Mouse (Mus musculus) small intestine, adult 2 months (tissue): Measurements from ENCODE around the gene Tardbp. TPM values are rescaled to one million over a fixed set of nuclear protein-coding genes. Genes with fewer than 3 reads are reported as not detected.
A peak's percentile ranks its signal among the peaks of the same experiment; 100 is the strongest.

ENCODE experiments used
- H3K27ac ChIP-seq: fragments of 200-500 bp; 2 replicates; pipeline ENCODE4 v1.5.1; 2012; ENCODE audit warnings: low read depth, low read length, control low read depth, inconsistent platforms; ENCODE audit not compliant: insufficient read depth
- H3K27me3 ChIP-seq: fragments of 200-500 bp; 2 replicates; pipeline ENCODE4 v1.6.1; 2012; ENCODE audit warnings: mild to moderate bottlenecking, moderate library complexity, low read length, inconsistent platforms; ENCODE audit not compliant: control insufficient read depth, insufficient read depth
- H3K36me3 ChIP-seq: fragments of 200-500 bp; 2 replicates; pipeline ENCODE4 v1.6.1; 2012; ENCODE audit warnings: mild to moderate bottlenecking, low read length, control low read depth, inconsistent platforms; ENCODE audit not compliant: control insufficient read depth, insufficient read depth
- H3K4me1 ChIP-seq: fragments of 200-500 bp; 2 replicates; pipeline ENCODE4 v1.6.1; 2012; ENCODE audit warnings: low read length, inconsistent platforms, mixed read lengths; ENCODE audit not compliant: control insufficient read depth, insufficient read depth, insufficient read length
- H3K4me3 ChIP-seq: fragments of 200-500 bp; 2 replicates; pipeline ENCODE4 v1.5.1; 2012; ENCODE audit warnings: low read depth, mild to moderate bottlenecking, control low read depth, inconsistent platforms, low read length, moderate library complexity
- CTCF ChIP-seq: fragments of 200-500 bp; IDR thresholded peaks from 2 replicates; pipeline ENCODE4 v1.5.1; 2012; ENCODE audit warnings: low read depth, mild to moderate bottlenecking, control low read depth, inconsistent platforms, low read length, moderate library complexity, mixed read lengths; ENCODE audit not compliant: insufficient replicate concordance, insufficient read length; ENCODE audit errors: extremely low read depth
- POLR2A ChIP-seq: fragments of 200-500 bp; IDR thresholded peaks from 2 replicates; pipeline ENCODE4 v1.6.1; 2012; ENCODE audit warnings: low read depth, mild to moderate bottlenecking, control low read depth, inconsistent platforms, low read length, moderate library complexity
- WGBS: fragments of 180-500 bp; shearing (Covaris S2); methylation state at CpG from one replicate; pipeline ENCODE4 v1.1.7; 2018; 5-methylcytosine and 5-hydroxymethylcytosine counted together
- polyA plus RNA-seq: library from polyadenylated mRNA; depleted of rRNA; stranded (reverse); fragments of >200 nt; gene quantifications from 2 replicates; pipeline ENCODE4 v1.2.3, GENCODE M21; 2012

The Tardbp gene
- polyA plus RNA-seq, 1 experiment = 7.7 TPM

DNA sequence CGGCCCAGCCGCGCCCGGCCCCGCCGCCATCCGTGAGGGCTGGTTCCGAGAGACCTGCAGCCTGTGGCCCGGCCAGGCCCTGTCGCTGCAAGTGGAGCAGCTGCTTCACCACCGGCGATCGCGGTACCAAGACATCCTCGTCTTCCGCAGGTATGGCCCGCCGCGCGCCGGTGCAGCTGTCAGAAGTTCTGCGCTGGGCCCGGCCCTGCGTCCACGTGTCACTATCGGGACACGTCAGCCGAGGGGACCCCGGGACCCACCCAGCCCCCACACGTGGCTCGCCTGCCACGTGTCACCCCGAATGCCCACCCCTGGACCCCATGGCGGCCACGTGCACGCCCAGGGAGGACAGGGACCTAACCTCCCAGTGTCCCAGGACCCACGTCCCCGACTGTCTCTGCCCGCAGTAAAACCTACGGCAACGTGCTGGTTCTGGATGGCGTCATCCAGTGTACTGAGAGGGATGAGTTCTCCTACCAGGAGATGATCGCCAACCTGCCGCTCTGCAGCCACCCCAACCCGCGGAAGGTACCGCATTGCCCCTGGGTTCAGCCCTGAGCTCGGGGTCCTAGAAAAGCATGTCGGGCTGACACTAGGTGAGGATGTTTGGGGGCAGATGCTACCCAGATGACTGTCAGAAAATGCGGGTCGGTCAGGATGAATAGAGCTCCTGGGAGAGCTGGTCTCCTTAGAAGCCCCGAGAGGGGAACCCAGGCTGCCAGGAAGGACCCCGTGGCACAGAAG, 35.0 kb downstream of the Tardbp start:
- Histone ChIP-seq H3K27me3 (no peaks in the 10 kb centered on the region), H3K27ac (no peak overlapping the region), H3K4me1 (peaks cover 7% of the 10 kb centered on the region; the same call in 1 of the 2 replicates), H3K4me3 (peak overlapping the region; percentile 89), H3K36me3 (peaks cover 13% of the 10 kb centered on the region; the same call in 1 of the 2 replicates)
- 1% methylated on average over 53 of the region's 53 CpGs for WGBS
- no peak for TF ChIP-seq POLR2A
- TF ChIP-seq CTCF = no peak

DNA sequence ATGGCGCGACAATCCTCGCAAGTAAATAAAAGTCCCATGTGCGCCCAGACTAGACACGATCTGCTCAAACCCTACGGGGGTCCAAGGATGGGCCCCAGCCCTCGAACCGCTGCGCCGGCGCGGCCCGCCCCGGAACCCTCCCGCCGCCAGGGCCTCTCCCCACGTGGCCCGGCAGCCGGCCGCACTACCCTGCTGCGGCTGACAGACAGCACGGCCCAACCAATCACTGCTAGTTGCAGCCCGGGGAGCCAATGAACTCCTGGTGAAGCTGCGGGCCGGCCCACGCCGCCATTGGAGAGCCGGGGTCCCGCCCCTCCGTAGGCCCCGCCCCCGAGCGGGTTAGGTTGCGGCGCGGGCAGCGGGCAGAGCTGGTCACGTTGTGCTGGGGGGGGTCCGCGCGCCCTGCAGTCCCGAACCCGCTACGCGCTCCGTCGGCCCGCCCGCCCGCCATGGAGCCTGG, 35.6 kb downstream of the Tardbp start, which contains the start of gene Srm:
Gene Srm, plus strand, starts transcription at position 333 of the 460 bp plus-strand sequence.
- no peaks in the 10 kb centered on the region for H3K27me3 ChIP-seq
- H3K36me3 ChIP-seq = peaks cover 8% of the 10 kb centered on the region; the same call in 1 of the 2 replicates
- TF ChIP-seq POLR2A (no peak), CTCF (no peak)
- no peak within 1 kb of the TSS for H3K27ac ChIP-seq
- under 1% methylated on average over 49 of the region's 50 CpGs for WGBS
- H3K4me1 ChIP-seq = peaks cover 7% of the 10 kb centered on the region; the same call in 1 of the 2 replicates
- peak within 1 kb of the TSS; percentile 89 for H3K4me3 ChIP-seq

- H3K4me3 ChIP-seq = peak overlapping the region; percentile 67
- peaks cover 7% of the 10 kb centered on the region; the same call in 1 of the 2 replicates for H3K36me3 ChIP-seq
- H3K27ac ChIP-seq = no peak overlapping the region
- peaks cover 7% of the 10 kb centered on the region; the same call in 1 of the 2 replicates for H3K4me1 ChIP-seq
- H3K27me3 ChIP-seq = no peaks in the 10 kb centered on the region
- 2% methylated on average over 18 of the region's 18 CpGs for WGBS
- no peak for TF ChIP-seq CTCF
- no peak for TF ChIP-seq POLR2A
These were observed 36.2 kb downstream of the Tardbp start for GRCm38 (mm10) chr4:148590421-148591170.

GRCm38 (mm10) chr4:148589565-148589964, 37.3 kb downstream of the Tardbp start:
- Histone ChIP-seq H3K4me1 (peaks cover 7% of the 10 kb centered on the region; the same call in 1 of the 2 replicates), H3K27me3 (no peaks in the 10 kb centered on the region), H3K4me3 (0 out of 2 replicates have a peak overlapping the region, but pooled peaks have one; percentile 14), H3K27ac (no peak overlapping the region), H3K36me3 (peaks cover 1% of the 10 kb centered on the region; the same call in 1 of the 2 replicates)
- no peak for TF ChIP-seq POLR2A
- TF ChIP-seq CTCF = no peak
- 21% methylated on average over 8 of the region's 8 CpGs for WGBS

DNA sequence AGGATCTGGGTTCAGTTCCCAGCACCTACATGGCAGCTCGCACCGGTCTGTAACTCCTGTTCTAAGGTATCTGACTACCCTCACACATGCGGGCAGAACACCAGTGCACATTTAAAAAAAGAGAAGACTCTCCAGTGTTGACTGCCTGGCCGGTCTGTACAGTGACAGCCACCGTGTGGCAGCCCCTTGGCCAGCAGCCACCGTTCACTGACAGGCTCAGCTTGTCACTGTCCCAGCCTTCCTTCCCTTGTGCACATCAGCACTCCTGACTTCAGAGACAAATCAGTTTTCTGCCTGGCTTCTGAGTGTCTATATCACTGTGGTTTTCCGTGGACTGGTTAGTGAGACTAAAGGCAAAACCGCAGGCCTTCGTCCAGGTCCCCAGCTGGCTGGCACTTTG, 38.0 kb downstream of the Tardbp start:
- Histone ChIP-seq H3K4me3 (no peak overlapping the region), H3K36me3 (no peaks in the 10 kb centered on the region), H3K27me3 (no peaks in the 10 kb centered on the region), H3K4me1 (peaks cover 7% of the 10 kb centered on the region; the same call in 1 of the 2 replicates), H3K27ac (no peak overlapping the region)
- 84% methylated on average over 9 of the region's 9 CpGs for WGBS
- no peak for TF ChIP-seq POLR2A
- no peak for TF ChIP-seq CTCF

- peaks cover 3% of the 10 kb centered on the region; the same call in 1 of the 2 replicates for H3K4me1 ChIP-seq
- H3K36me3 ChIP-seq = peaks cover 7% of the 10 kb centered on the region; the same call in 1 of the 2 replicates
- TF ChIP-seq POLR2A = no peak
- no peak for TF ChIP-seq CTCF
- H3K27ac ChIP-seq = no peak overlapping the region
- H3K4me3 ChIP-seq = no peak overlapping the region
- 33% methylated on average over 9 of the region's 9 CpGs for WGBS
- no peaks in the 10 kb centered on the region for H3K27me3 ChIP-seq
These were observed 40.2 kb downstream of the Tardbp start for GRCm38 (mm10) chr4:148586648-148587047.
